Mouse (Mus musculus) monocyte, adult 59 days (primary cell): ENCODE results near the gene Il11ra1. TPM values are rescaled to one million over a fixed set of nuclear protein-coding genes. Genes with fewer than 3 reads are reported as not detected.

ENCODE experiments used
- total RNA-seq, 2 experiments: library from RNA; stranded (reverse); gene quantifications; one replicate each; pipeline ENCODE4 v1.2.4; 2023

The Il11ra1 gene
- total RNA-seq: 10 to 100 TPM; 18.0 to 18.1 TPM

GRCm38 (mm10) chr4:41699783-41700182 lies at the start of gene Il11ra1:
Gene Il11ra1 (plus strand): TSS chr4:41699989.

GRCm38 (mm10) chr4:41696930-41697841 lies 2.6 kb upstream of the Il11ra1 start, which contains the start of gene Cntfr:
Gene Cntfr (minus strand): TSS chr4:41697089.

GRCm38 (mm10) chr4:41713197-41714067 lies 13.6 kb downstream of the Il11ra1 start, which contains the start of gene Rpp25l:
Gene Rpp25l (minus strand): TSS chr4:41713534.

GRCm38 (mm10) chr4:41722918-41723351 lies 23.1 kb downstream of the Il11ra1 start, which contains the start of gene Dctn3:
Gene Dctn3 (minus strand): TSS chr4:41723170.

GRCm38 (mm10) chr4:41731052-41731765 lies 31.4 kb downstream of the Il11ra1 start, which contains the start of gene Arid3c:
Gene Arid3c (minus strand): TSS chr4:41731142.

GRCm38 (mm10) chr4:41754797-41755337 lies 55.1 kb downstream of the Il11ra1 start, which contains the start of gene Galt:
Gene Galt (plus strand): TSS chr4:41755228.

GRCm38 (mm10) chr4:41755338-41756305 lies 55.8 kb downstream of the Il11ra1 start, which contains the start of gene Sigmar1:
Gene Sigmar1 (minus strand): TSS chr4:41756157.

GRCm38 (mm10) chr4:41774002-41774401 lies 74.2 kb downstream of the Il11ra1 start, which contains the start of gene Ccl27a:
Gene Ccl27a (minus strand): TSS chr4:41774247.

Other genes starting within 250 kb of the Il11ra1 start
- gene Kif24, start 235.1 kb upstream of the Il11ra1 start, total RNA-seq: 1 to 10 TPM; 2.5 to 2.8 TPM
- gene Nudt2, start 234.8 kb upstream of the Il11ra1 start, total RNA-seq: 1 to 10 TPM; 5.9 to 6.3 TPM
- under 1 TPM in 1 of 2 experiments, not detected in 1; 0.79 TPM for gene AI464131, start 196.9 kb upstream of the Il11ra1 start, total RNA-seq
- not detected for gene 1110017D15Rik, start 182.7 kb upstream of the Il11ra1 start, total RNA-seq
- gene Fam219a, start 130.5 kb upstream of the Il11ra1 start, total RNA-seq: 10 to 100 TPM; 24.2 to 27.6 TPM
- not detected for gene Dnaic1, start 130.2 kb upstream of the Il11ra1 start, total RNA-seq
- gene Enho, start 59.7 kb upstream of the Il11ra1 start, total RNA-seq: 1 to 10 TPM in 1 of 2 experiments, under 1 TPM in 1; 0.52 to 1.4 TPM
- gene Cntfr, start 2.9 kb upstream of the Il11ra1 start, total RNA-seq: not detected
- gene Rpp25l, start 13.5 kb downstream of the Il11ra1 start, total RNA-seq: 10 to 100 TPM; 20.0 to 22.7 TPM
- gene Dctn3, start 23.2 kb downstream of the Il11ra1 start, total RNA-seq: 10 to 100 TPM; 61.7 to 62.9 TPM
- not detected for gene Arid3c, start 31.2 kb downstream of the Il11ra1 start, total RNA-seq
- gene Galt, start 55.2 kb downstream of the Il11ra1 start, total RNA-seq: 10 to 100 TPM; 35.1 to 40.0 TPM
- 10 to 100 TPM; 38.6 to 50.0 TPM for gene Sigmar1, start 56.2 kb downstream of the Il11ra1 start, total RNA-seq
- 1 to 10 TPM; 4.2 to 6.0 TPM for gene Ccl27a, start 74.3 kb downstream of the Il11ra1 start, total RNA-seq
- not detected for gene Gm21541, start 203.6 kb downstream of the Il11ra1 start, total RNA-seq
- under 1 TPM in 1 of 2 experiments, not detected in 1; 0.97 TPM for gene Gm20878, start 241.6 kb downstream of the Il11ra1 start, total RNA-seq